9 mouse cellular contexts compared by ENCODE assay signal in genomic region chr19:56874601-56875315, GRCm38 (mm10). TPM values are rescaled to one million over a fixed set of nuclear protein-coding genes. Genes with fewer than 3 reads are reported as not detected.
DNase-seq lines count a peak whose midpoint lies in the region; ATAC-seq and TF ChIP-seq lines count a peak whose summit lies in the region.
"Had no signal": no experiment of that assay in that cellular context is flagged by ENCODE, and none has a peak within 500 bp of the region (broad histone marks: within the 10 kb centered on the region; RNA-seq: fewer than 3 reads in every experiment).

No protein-coding gene starts in this region.

- no peaks in the 10 kb centered on the region for H3K79me2 ChIP-seq in heart, adult 2 months (replicated peaks; ENCODE audit: control insufficient read depth, insufficient read depth, low read length)

- H3K4me1 ChIP-seq in heart, adult 2 months (ENCODE audit: control insufficient read depth, insufficient read depth, low read length) = no peaks in the 10 kb centered on the region; the same call in 1 of the 2 replicates
- peaks cover 9% of the 10 kb centered on the region; the same call in 1 of the 2 replicates for H3K4me1 ChIP-seq in hindbrain, embryonic 14.5 days (replicated peaks; ENCODE audit: control insufficient read depth, insufficient read depth, low read length)
- peaks cover 6% of the 10 kb centered on the region for H3K4me1 ChIP-seq in midbrain, embryonic 11.5 days (ENCODE audit: control insufficient read depth, insufficient read depth, low read length)

- H3K27me3 ChIP-seq in heart, adult 2 months (ENCODE audit: control insufficient read depth, insufficient read depth, low read length) = peaks cover 12% of the 10 kb centered on the region
- peaks cover 52% of the 10 kb centered on the region for H3K27me3 ChIP-seq in hindbrain, embryonic 14.5 days (ENCODE audit: control insufficient read depth, insufficient read depth, low read length)
- peaks cover 39% of the 10 kb centered on the region for H3K27me3 ChIP-seq in midbrain, embryonic 11.5 days (ENCODE audit: control insufficient read depth, insufficient read depth, low read length)

- H3K36me3 ChIP-seq in heart, adult 2 months (ENCODE audit: control insufficient read depth, insufficient read depth, low read length) = no peaks in the 10 kb centered on the region
- no peaks in the 10 kb centered on the region for H3K36me3 ChIP-seq in hindbrain, embryonic 14.5 days (replicated peaks; ENCODE audit: control insufficient read depth, insufficient read depth)
- H3K36me3 ChIP-seq in midbrain, embryonic 11.5 days (ENCODE audit: control insufficient read depth, insufficient read depth, low read length) = no peaks in the 10 kb centered on the region

- TF ChIP-seq POLR2A in heart, adult 2 months (IDR thresholded peaks at IDR 0.05; ENCODE audit: insufficient read depth, low read depth, low read length) = no peak

- H3K9ac ChIP-seq in heart, adult 2 months (ENCODE audit: low read depth, low read length) = no peak overlapping the region
- H3K9ac ChIP-seq in hindbrain, embryonic 14.5 days = peak overlapping the region; percentile 59
- peak overlapping the region; percentile 58 for H3K9ac ChIP-seq in midbrain, embryonic 11.5 days (ENCODE audit: low read length)

- no peak for TF ChIP-seq CTCF in heart, adult 2 months (IDR thresholded peaks at IDR 0.05)

- H3K4me2 ChIP-seq in hindbrain, embryonic 14.5 days (replicated peaks) = peak overlapping the region; percentile 98
- H3K4me2 ChIP-seq in midbrain, embryonic 11.5 days = peak overlapping the region; percentile 96

- H3K9me3 ChIP-seq in hindbrain, embryonic 14.5 days (ENCODE audit: control insufficient read depth, low read length) = no peaks in the 10 kb centered on the region
- H3K9me3 ChIP-seq in midbrain, embryonic 11.5 days (ENCODE audit: control insufficient read depth, low read length) = no peaks in the 10 kb centered on the region

- 14% methylated on average over 29 of the region's 30 CpGs for WGBS in heart, adult 2 months
- 10% methylated on average over 30 of the region's 30 CpGs for WGBS in hindbrain, embryonic 14.5 days
- WGBS in midbrain, embryonic 11.5 days = 10% methylated on average over 30 of the region's 30 CpGs

- no peak overlapping the region for H3K27ac ChIP-seq in heart, adult 2 months
- no peak overlapping the region for H3K27ac ChIP-seq in hindbrain, embryonic 14.5 days
- no peak overlapping the region for H3K27ac ChIP-seq in midbrain, embryonic 11.5 days (ENCODE audit: low read depth, low read length)

- no peak for TF ChIP-seq EP300 in heart, adult 2 months (IDR thresholded peaks at IDR 0.05; ENCODE audit: insufficient read depth, low read depth, low read length)

- intact Hi-C loops in heart, adult 2 months (cut with DNase I) = no loop called here
- intact Hi-C loops in heart, postnatal 14 days (cut with DNase I) = no loop called here
- intact Hi-C loops in left cerebral cortex, postnatal 14 days (cut with DNase I) = loop anchor here (10.0 kb wide), 1 partner anchor 1020 kb away; no protein-coding TSS in a partner anchor

- DNase-seq in heart, adult 2 months = no peak
- no peak for DNase-seq in heart, postnatal 14 days
- DNase-seq in ZHBTc4 (ENCODE audit: low read depth, low spot score) = peak; percentile 40
- peak; percentile 45 for DNase-seq in hindbrain, embryonic 14.5 days (ENCODE audit: low spot score)
- peak; percentile 92 for DNase-seq in midbrain, embryonic 11.5 days (ENCODE audit: low spot score, missing footprints)
- no peak for DNase-seq in right cerebral cortex, postnatal 4 days
- no peak for DNase-seq in cerebellum, postnatal 10 days
- no peak for DNase-seq in left cerebral cortex, postnatal 14 days (ENCODE audit: low spot score in 2 of 2)

- ATAC-seq in hindbrain, embryonic 14.5 days (ENCODE audit: low FRiP score) = no peak
- ATAC-seq in midbrain, embryonic 11.5 days (ENCODE audit: low FRiP score) = no peak

- H3K4me3 ChIP-seq in heart, adult 2 months = peak overlapping the region; percentile 43
- H3K4me3 ChIP-seq in hindbrain, embryonic 14.5 days (replicated peaks; ENCODE audit: low read length) = peak overlapping the region; percentile 46
- H3K4me3 ChIP-seq in midbrain, embryonic 11.5 days (ENCODE audit: low read depth, low read length) = peak overlapping the region; percentile 48

RNA-seq across cellular contexts. Expression of gene Vwa2, which starts 0.7 kb away (rescaled TPM):
- total RNA-seq in heart, adult 2 months (2021) = not detected
- polyA plus RNA-seq in heart, adult 2 months (2012; rRNA removed) = not detected in 2 replicates
- not detected for total RNA-seq in heart, postnatal 14 days (2021)
- 0.40 and 0.51 TPM in 2 replicates for polyA plus RNA-seq in hindbrain, embryonic 14.5 days (2014; fragmentation: Nextera tagmentation; extraction: Ambion mirVana)
- 0.18 and 0.26 TPM in 2 replicates for polyA plus RNA-seq in midbrain, embryonic 11.5 days (2014; fragmentation: Nextera tagmentation; extraction: Ambion mirVana)
- under 1 TPM in 1 of 2 experiments, not detected in 1; 0.11 TPM for total RNA-seq in left cerebral cortex, postnatal 14 days (2021)
- total RNA-seq: left cerebral cortex, adult 18-20 months had no signal

RNA-seq across cellular contexts. Expression of gene Tdrd1, which starts 48.7 kb away (rescaled TPM):
- not detected for total RNA-seq in heart, adult 2 months (2021)
- polyA plus RNA-seq in heart, adult 2 months (2012; rRNA removed) = 0.02 and 0.06 TPM in 2 replicates
- total RNA-seq in heart, postnatal 14 days (2021) = under 1 TPM in 1 of 2 experiments, not detected in 1; 0.05 TPM
- polyA plus RNA-seq in hindbrain, embryonic 14.5 days (2014; fragmentation: Nextera tagmentation; extraction: Ambion mirVana) = 1.1 and 1.3 TPM in 2 replicates
- polyA plus RNA-seq in midbrain, embryonic 11.5 days (2014; fragmentation: Nextera tagmentation; extraction: Ambion mirVana) = 0.27 and 0.50 TPM in 2 replicates
- under 1 TPM; 0.44 to 0.68 TPM for total RNA-seq in left cerebral cortex, postnatal 14 days (2021)

RNA-seq across cellular contexts. Expression of gene Ccdc186, which starts 52.8 kb away (rescaled TPM):
- 10 to 100 TPM; 24.9 to 28.6 TPM for total RNA-seq in heart, adult 2 months (2021)
- 5.0 and 7.9 TPM in 2 replicates for polyA plus RNA-seq in heart, adult 2 months (2012; rRNA removed)
- 10 to 100 TPM; 26.1 to 26.5 TPM for total RNA-seq in heart, postnatal 14 days (2021)
- polyA plus RNA-seq in hindbrain, embryonic 14.5 days (2014; fragmentation: Nextera tagmentation; extraction: Ambion mirVana) = 24.3 and 27.2 TPM in 2 replicates
- 18.4 and 21.5 TPM in 2 replicates for polyA plus RNA-seq in midbrain, embryonic 11.5 days (2014; fragmentation: Nextera tagmentation; extraction: Ambion mirVana)
- total RNA-seq in left cerebral cortex, postnatal 14 days (2021) = 10 to 100 TPM; 43.6 to 47.2 TPM

Comparison
In these comparisons a context has a peak if more than half of its experiments do, and no peak if none do; other contexts are left out.
1. DNase-seq: peak in ZHBTc4 (single experiment), hindbrain, embryonic 14.5 days (single experiment) and midbrain, embryonic 11.5 days (single experiment); none in heart, adult 2 months (0 of 2), heart, postnatal 14 days (0 of 2), right cerebral cortex, postnatal 4 days (single experiment), cerebellum, postnatal 10 days (0 of 2) and left cerebral cortex, postnatal 14 days (0 of 2).
2. Peak in every context shown above with its lines, with median percentiles within 50 percentile points of each other: H3K4me3 ChIP-seq.